Mouse (Mus musculus) heart, postnatal 0 days (tissue): ENCODE results near the gene Rplp0.

Experiments
- CTCF ChIP-seq: IDR thresholded peaks from 2 replicates; pipeline ENCODE4 v1.5.1; 2016; ENCODE audit warnings: antibody characterized with exemption, control low read depth, low read depth
- EP300 ChIP-seq: IDR thresholded peaks from 2 replicates; pipeline ENCODE4 v1.6.1; 2016; ENCODE audit warnings: antibody characterized with exemption, low read depth

GRCm38 (mm10) chr5:115544655-115545185 is 14.5 kb upstream of the Rplp0 start:
- no peak for TF ChIP-seq CTCF
- TF ChIP-seq EP300 = no peak
